Mouse (Mus musculus) brain, embryonic 18.5 days (tissue): ENCODE results near the gene Col9a1.

Experiments
- DNase-seq: peaks from one replicate; pipeline ENCODE4 v3.0.0-alpha.2; 2012; ENCODE audit warnings: low read depth, low spot score

The Col9a1 gene

GRCm38 (mm10) chr1:24294979-24295942 is 117.9 kb downstream of the Col9a1 start:
- no peak for DNase-seq

GRCm38 (mm10) chr1:24300700-24301099 is 123.3 kb downstream of the Col9a1 start:
- DNase-seq = no peak
